Mouse (Mus musculus): Measurements from ENCODE around the gene Aldh1a3. TPM values are rescaled to one million over a fixed set of nuclear protein-coding genes. Genes with fewer than 3 reads are reported as not detected.

Gene Aldh1a3
- polyA plus RNA-seq, 1 experiment from 2014 or later = 1.3 TPM

DNA sequence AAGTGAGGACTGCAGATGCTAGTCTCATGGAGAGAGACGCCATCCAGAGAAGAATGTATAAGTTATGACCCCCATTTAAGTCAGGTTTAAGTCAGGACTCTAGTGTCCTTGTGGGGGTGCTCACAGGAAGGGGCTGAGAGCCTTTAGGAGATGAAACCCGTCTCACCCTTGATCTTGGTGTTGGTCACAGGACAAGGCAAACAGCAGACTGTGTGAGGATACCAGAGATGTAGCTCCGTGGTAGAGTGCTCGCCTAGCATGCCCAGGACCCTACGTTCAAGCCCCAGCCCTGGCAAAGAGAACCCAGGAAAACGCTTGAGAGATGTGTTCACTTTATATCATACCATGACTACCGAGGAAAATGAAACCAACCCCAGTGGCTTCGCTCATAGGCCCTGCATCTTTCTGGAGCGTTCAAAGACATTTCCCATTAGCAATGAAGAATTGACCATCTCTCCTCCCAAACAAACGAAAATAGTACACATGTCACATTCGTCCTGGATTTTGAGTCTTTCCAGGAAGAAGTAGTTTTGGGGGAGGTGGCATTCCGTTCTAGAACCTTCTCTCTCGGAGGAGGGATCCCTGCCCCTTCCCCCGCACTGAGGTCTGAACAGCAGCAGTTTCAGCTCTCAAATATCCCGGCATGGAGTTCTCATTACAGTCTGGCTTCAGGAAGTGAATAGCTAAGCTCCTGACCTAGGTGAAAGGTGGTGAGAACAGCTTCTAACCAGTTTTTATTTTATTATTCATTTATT is 21.6 kb upstream of the Aldh1a3 start:
- no peaks in the 10 kb centered on the region for H3K27me3 ChIP-seq (ENCODE audit: control insufficient read depth, insufficient read depth, low read length)
- H3K4me1 ChIP-seq (replicated peaks; ENCODE audit: control insufficient read depth, insufficient read depth, low read length) = no peaks in the 10 kb centered on the region
- WGBS = 74% methylated on average over 15 of the region's 15 CpGs
- ATAC-seq (ENCODE audit: low FRiP score) (no peak), DNase-seq (ENCODE audit: low spot score) (no peak)
- H3K4me3 ChIP-seq (ENCODE audit: low read depth, low read length) = no peak overlapping the region
- no peak overlapping the region for H3K4me2 ChIP-seq (replicated peaks; ENCODE audit: low read depth, low read length)
- H3K27ac ChIP-seq (ENCODE audit: low read depth, low read length) = no peak overlapping the region
- no peak overlapping the region for H3K9ac ChIP-seq (ENCODE audit: low read depth, low read length)
- no peaks in the 10 kb centered on the region for H3K36me3 ChIP-seq (ENCODE audit: control insufficient read depth, insufficient read depth, low read length)
- H3K9me3 ChIP-seq (ENCODE audit: control insufficient read depth, low read length) = no peaks in the 10 kb centered on the region

- DNase-seq (ENCODE audit: low spot score) = no peak
- WGBS = 43% methylated on average over 10 of the region's 10 CpGs
- H3K27ac ChIP-seq (ENCODE audit: low read depth, low read length) = no peak overlapping the region
- H3K4me1 ChIP-seq (replicated peaks; ENCODE audit: control insufficient read depth, insufficient read depth, low read length) = no peaks in the 10 kb centered on the region
- no peak overlapping the region for H3K9ac ChIP-seq (ENCODE audit: low read depth, low read length)
- no peaks in the 10 kb centered on the region for H3K36me3 ChIP-seq (ENCODE audit: control insufficient read depth, insufficient read depth, low read length)
- H3K4me2 ChIP-seq (replicated peaks; ENCODE audit: low read depth, low read length) = no peak overlapping the region
- H3K9me3 ChIP-seq (ENCODE audit: control insufficient read depth, low read length) = no peaks in the 10 kb centered on the region
- H3K27me3 ChIP-seq (ENCODE audit: control insufficient read depth, insufficient read depth, low read length) = no peaks in the 10 kb centered on the region
- ATAC-seq (ENCODE audit: low FRiP score) = no peak
- H3K4me3 ChIP-seq (ENCODE audit: low read depth, low read length) = no peak overlapping the region
These were observed 21.0 kb upstream of the Aldh1a3 start for GRCm38 (mm10) chr7:66448304-66448703.

DNA sequence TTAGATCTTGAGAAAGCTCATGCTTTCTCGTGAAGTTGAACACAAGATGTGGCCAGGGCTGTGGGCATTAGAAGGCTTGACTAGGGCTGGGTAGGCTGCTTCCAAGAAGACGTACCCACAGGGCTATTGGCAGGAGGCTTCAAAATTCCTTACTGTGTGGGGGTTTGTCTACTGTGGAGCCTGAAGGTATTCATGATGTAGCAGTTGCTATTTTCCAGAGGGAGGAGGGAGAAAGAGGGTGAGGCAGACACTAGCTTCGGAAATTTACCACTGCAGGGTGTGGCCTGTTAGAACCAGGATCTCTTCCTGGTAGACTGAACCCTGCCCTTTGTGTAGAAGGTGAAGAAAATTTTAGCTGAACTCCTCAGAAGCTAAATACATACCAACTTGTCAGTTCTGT is 19.5 kb upstream of the Aldh1a3 start:
- Histone ChIP-seq H3K27me3 (ENCODE audit: control insufficient read depth, insufficient read depth, low read length) (no peaks in the 10 kb centered on the region), H3K9me3 (ENCODE audit: control insufficient read depth, low read length) (no peaks in the 10 kb centered on the region), H3K9ac (ENCODE audit: low read depth, low read length) (no peak overlapping the region), H3K4me3 (ENCODE audit: low read depth, low read length) (no peak overlapping the region), H3K4me2 (replicated peaks; ENCODE audit: low read depth, low read length) (no peak overlapping the region), H3K27ac (ENCODE audit: low read depth, low read length) (no peak overlapping the region), H3K36me3 (ENCODE audit: control insufficient read depth, insufficient read depth, low read length) (no peaks in the 10 kb centered on the region), H3K4me1 (replicated peaks; ENCODE audit: control insufficient read depth, insufficient read depth, low read length) (no peaks in the 10 kb centered on the region)
- no peak for ATAC-seq (ENCODE audit: low FRiP score)
- DNase-seq (ENCODE audit: low spot score) = no peak
- WGBS = 83% methylated on average over 3 of the region's 3 CpGs

- no peak for ATAC-seq (ENCODE audit: low FRiP score)
- H3K4me3 ChIP-seq (ENCODE audit: low read depth, low read length) = no peak overlapping the region
- no peaks in the 10 kb centered on the region for H3K4me1 ChIP-seq (replicated peaks; ENCODE audit: control insufficient read depth, insufficient read depth, low read length)
- no peaks in the 10 kb centered on the region for H3K27me3 ChIP-seq (ENCODE audit: control insufficient read depth, insufficient read depth, low read length)
- no peak for DNase-seq (ENCODE audit: low spot score)
- 32% methylated on average over 11 of the region's 11 CpGs for WGBS
- 0 out of 2 replicates have a peak overlapping the region, but pooled peaks have one; percentile 4 for H3K27ac ChIP-seq (ENCODE audit: low read depth, low read length)
- H3K9ac ChIP-seq (ENCODE audit: low read depth, low read length) = no peak overlapping the region
- no peaks in the 10 kb centered on the region for H3K36me3 ChIP-seq (ENCODE audit: control insufficient read depth, insufficient read depth, low read length)
- H3K4me2 ChIP-seq (replicated peaks; ENCODE audit: low read depth, low read length) = no peak overlapping the region
- H3K9me3 ChIP-seq (ENCODE audit: control insufficient read depth, low read length) = no peaks in the 10 kb centered on the region
These were observed 18.0 kb upstream of the Aldh1a3 start for GRCm38 (mm10) chr7:66445117-66445905.

DNA sequence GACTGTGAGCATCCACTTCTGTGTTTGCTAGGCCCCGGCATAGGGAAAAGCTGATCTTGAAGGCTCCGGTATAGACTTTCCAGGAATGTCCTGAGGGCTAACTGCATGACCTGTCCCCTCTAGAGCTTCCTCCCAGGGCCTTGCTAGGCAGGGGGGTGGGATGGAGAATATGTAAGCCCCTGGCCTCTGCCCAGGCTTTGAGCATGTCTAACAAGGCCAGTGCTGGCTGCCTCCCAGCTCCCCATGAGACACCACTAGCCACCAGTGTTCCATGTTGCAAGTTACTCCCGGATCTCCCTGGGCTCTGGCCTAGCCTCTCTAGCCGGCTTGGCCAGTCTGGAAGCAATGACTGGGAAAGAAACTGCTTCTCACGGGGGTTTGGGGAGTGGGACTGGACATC is 17.4 kb upstream of the Aldh1a3 start:
- 69% methylated on average over 5 of the region's 5 CpGs for WGBS
- no peak overlapping the region for H3K4me3 ChIP-seq (ENCODE audit: low read depth, low read length)
- no peaks in the 10 kb centered on the region for H3K27me3 ChIP-seq (ENCODE audit: control insufficient read depth, insufficient read depth, low read length)
- H3K36me3 ChIP-seq (ENCODE audit: control insufficient read depth, insufficient read depth, low read length) = no peaks in the 10 kb centered on the region
- H3K27ac ChIP-seq (ENCODE audit: low read depth, low read length) = 0 out of 2 replicates have a peak overlapping the region, but pooled peaks have one; percentile 4
- DNase-seq (ENCODE audit: low spot score) (no peak), ATAC-seq (ENCODE audit: low FRiP score) (no peak)
- no peaks in the 10 kb centered on the region for H3K4me1 ChIP-seq (replicated peaks; ENCODE audit: control insufficient read depth, insufficient read depth, low read length)
- H3K9ac ChIP-seq (ENCODE audit: low read depth, low read length) = no peak overlapping the region
- H3K9me3 ChIP-seq (ENCODE audit: control insufficient read depth, low read length) = no peaks in the 10 kb centered on the region
- H3K4me2 ChIP-seq (replicated peaks; ENCODE audit: low read depth, low read length) = no peak overlapping the region

- no peak overlapping the region for H3K4me2 ChIP-seq (replicated peaks; ENCODE audit: low read depth, low read length)
- no peak overlapping the region for H3K27ac ChIP-seq (ENCODE audit: low read depth, low read length)
- no peaks in the 10 kb centered on the region for H3K27me3 ChIP-seq (ENCODE audit: control insufficient read depth, insufficient read depth, low read length)
- no peaks in the 10 kb centered on the region for H3K9me3 ChIP-seq (ENCODE audit: control insufficient read depth, low read length)
- H3K4me1 ChIP-seq (replicated peaks; ENCODE audit: control insufficient read depth, insufficient read depth, low read length) = no peaks in the 10 kb centered on the region
- no peak for DNase-seq (ENCODE audit: low spot score)
- WGBS = 67% methylated on average over 15 of the region's 15 CpGs
- ATAC-seq (ENCODE audit: low FRiP score) = no peak
- no peaks in the 10 kb centered on the region for H3K36me3 ChIP-seq (ENCODE audit: control insufficient read depth, insufficient read depth, low read length)
- no peak overlapping the region for H3K4me3 ChIP-seq (ENCODE audit: low read depth, low read length)
- no peak overlapping the region for H3K9ac ChIP-seq (ENCODE audit: low read depth, low read length)
These were observed 15.4 kb upstream of the Aldh1a3 start for GRCm38 (mm10) chr7:66442501-66443369.

DNA sequence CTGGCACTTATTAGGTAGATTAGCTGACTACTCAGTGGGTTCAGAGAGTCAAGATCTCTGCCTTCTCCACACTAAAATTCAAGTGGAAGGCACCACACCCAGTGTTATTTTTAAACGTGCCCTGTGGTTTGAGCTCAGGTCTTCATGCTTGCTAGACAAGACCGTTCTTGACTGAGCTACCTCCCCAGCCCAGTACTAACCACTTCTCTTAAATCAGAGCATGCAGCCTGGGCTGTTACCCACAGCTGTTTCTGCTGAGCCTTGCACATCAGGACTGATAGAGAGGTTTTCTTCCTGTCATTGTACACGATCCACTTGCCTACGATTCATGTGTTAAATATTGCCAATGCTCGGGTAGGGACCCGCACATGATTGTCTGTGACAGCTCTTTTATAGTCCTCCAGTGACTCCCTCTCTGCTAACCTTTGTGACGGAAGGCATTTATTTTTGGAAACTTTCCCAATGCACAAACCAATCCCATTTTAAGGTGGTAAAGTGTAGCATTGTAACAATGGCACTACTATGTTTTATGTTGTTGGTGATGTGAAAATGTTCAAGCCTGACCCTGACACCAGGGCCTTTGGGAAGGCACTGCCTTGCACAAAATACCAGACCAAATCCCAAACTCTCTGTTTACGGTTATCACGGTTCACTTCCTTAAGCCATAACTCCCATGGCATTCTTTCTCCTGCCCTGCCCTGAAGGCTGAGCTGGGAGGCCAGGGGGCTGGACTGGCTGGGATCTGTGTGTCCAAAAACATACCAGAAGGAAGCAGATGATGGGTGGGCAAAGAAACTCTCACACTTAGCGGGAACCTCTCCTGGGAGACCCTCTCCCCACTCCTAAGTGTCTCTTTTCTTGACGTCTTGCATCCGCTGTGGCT is 11.7 kb upstream of the Aldh1a3 start:
- H3K9ac ChIP-seq (ENCODE audit: low read depth, low read length) = no peak overlapping the region
- ATAC-seq (ENCODE audit: low FRiP score) (no peak), DNase-seq (ENCODE audit: low spot score) (no peak)
- WGBS = 83% methylated on average over 12 of the region's 12 CpGs
- H3K4me2 ChIP-seq (replicated peaks; ENCODE audit: low read depth, low read length) = no peak overlapping the region
- no peaks in the 10 kb centered on the region for H3K4me1 ChIP-seq (replicated peaks; ENCODE audit: control insufficient read depth, insufficient read depth, low read length)
- no peak overlapping the region for H3K27ac ChIP-seq (ENCODE audit: low read depth, low read length)
- no peaks in the 10 kb centered on the region for H3K9me3 ChIP-seq (ENCODE audit: control insufficient read depth, low read length)
- H3K4me3 ChIP-seq (ENCODE audit: low read depth, low read length) = no peak overlapping the region
- H3K27me3 ChIP-seq (ENCODE audit: control insufficient read depth, insufficient read depth, low read length) = no peaks in the 10 kb centered on the region
- no peaks in the 10 kb centered on the region for H3K36me3 ChIP-seq (ENCODE audit: control insufficient read depth, insufficient read depth, low read length)

- WGBS = 53% methylated on average over 10 of the region's 10 CpGs
- Histone ChIP-seq H3K27ac (ENCODE audit: low read depth, low read length) (no peak overlapping the region), H3K27me3 (ENCODE audit: control insufficient read depth, insufficient read depth, low read length) (no peaks in the 10 kb centered on the region; the same call in 1 of the 2 replicates), H3K4me3 (ENCODE audit: low read depth, low read length) (no peak overlapping the region), H3K4me2 (replicated peaks; ENCODE audit: low read depth, low read length) (no peak overlapping the region), H3K9ac (ENCODE audit: low read depth, low read length) (no peak overlapping the region), H3K36me3 (ENCODE audit: control insufficient read depth, insufficient read depth, low read length) (no peaks in the 10 kb centered on the region), H3K4me1 (replicated peaks; ENCODE audit: control insufficient read depth, insufficient read depth, low read length) (no peaks in the 10 kb centered on the region), H3K9me3 (ENCODE audit: control insufficient read depth, low read length) (no peaks in the 10 kb centered on the region)
- ATAC-seq (ENCODE audit: low FRiP score) (no peak), DNase-seq (ENCODE audit: low spot score) (peak; percentile 77)
These were observed 7.2 kb upstream of the Aldh1a3 start for GRCm38 (mm10) chr7:66434453-66434935.
